Mouse (Mus musculus): ENCODE data around the gene Snx5. TPM values are rescaled to one million over a fixed set of nuclear protein-coding genes. Genes with fewer than 3 reads are reported as not detected.

Snx5 gene
- total and polyA plus RNA-seq, 3 experiments: 136 to 835 (median 213) TPM

- no peak overlapping the region for H3K4me3 ChIP-seq (ENCODE audit: control insufficient read depth in 1 of 2, insufficient read depth in 1 of 2, low read depth in 2 of 2, low read length in 2 of 2)
- peaks cover 0 to 12% of the 10 kb centered on the region in 2 experiments; a peak in 2 of 4 replicates for H3K36me3 ChIP-seq (ENCODE audit: control insufficient read depth in 1 of 2, insufficient read depth in 2 of 2, low read length in 2 of 2)
- H3K4me1 ChIP-seq (ENCODE audit: control insufficient read depth in 1 of 2, insufficient read depth in 2 of 2, low read length in 2 of 2): peaks cover 5 to 13% of the 10 kb centered on the region in 2 experiments
- no peaks in the 10 kb centered on the region for H3K9me3 ChIP-seq (replicated peaks; ENCODE audit: insufficient read depth, low read length)
- TF ChIP-seq ZNF384 (IDR thresholded peaks at IDR 0.05; ENCODE audit: low read depth, low read length) (no peak), RAD21 (IDR thresholded peaks at IDR 0.05; ENCODE audit: low read depth, low read length) (no peak), TAL1 (IDR thresholded peaks at IDR 0.05; ENCODE audit: low read length) (no peak), ZKSCAN1 (IDR thresholded peaks at IDR 0.05; ENCODE audit: low read depth, low read length) (no peak), JUND (IDR thresholded peaks at IDR 0.05; ENCODE audit: low read depth, low read length) (no peak), HCFC1 (IDR thresholded peaks at IDR 0.05; ENCODE audit: low read depth, low read length) (no peak), EP300 (IDR thresholded peaks at IDR 0.05; ENCODE audit: low read depth in 1 of 2, low read length in 2 of 2) (peak in 1 of 2 experiments; percentile 40; a peak in 1 of 4 replicates), MAFK (IDR thresholded peaks at IDR 0.05; ENCODE audit: borderline replicate concordance, low read depth, low read length) (peak; percentile 45; the same call in 1 of the 2 replicates), NRF1 (IDR thresholded peaks at IDR 0.05; ENCODE audit: insufficient read depth, low read depth, low read length, poor library complexity, severe bottlenecking) (no peak), MEF2A (IDR thresholded peaks at IDR 0.05; ENCODE audit: extremely low read depth, insufficient replicate concordance, low read depth, low read length, poor library complexity, severe bottlenecking) (peak; percentile 47; the same call in 1 of the 2 replicates), RCOR1 (IDR thresholded peaks at IDR 0.05; ENCODE audit: low read depth, low read length) (peak; percentile 80), ETS1 (IDR thresholded peaks at IDR 0.05; ENCODE audit: low read depth, low read length) (peak; percentile 57), E2F4 (IDR thresholded peaks at IDR 0.05; ENCODE audit: borderline replicate concordance, low read depth, low read length) (no peak), GATA1 (IDR thresholded peaks at IDR 0.05; ENCODE audit: low read depth, low read length) (peak; percentile 94), POLR2A (IDR thresholded peaks at IDR 0.05; ENCODE audit: control insufficient read depth in 1 of 2, insufficient read depth in 1 of 2, low read depth in 1 of 2, low read length in 2 of 2, poor library complexity in 1 of 2) (no peak)
- no peak overlapping the region for H3K27ac ChIP-seq (ENCODE audit: control insufficient read depth, low read depth, low read length)
- H3K79me2 ChIP-seq (ENCODE audit: control insufficient read depth, insufficient read depth, low read length, poor library complexity): no peaks in the 10 kb centered on the region
- peak; percentile 72 for DNase-seq (ENCODE audit: low read depth, low spot score)
- H3K27me3 ChIP-seq (ENCODE audit: control insufficient read depth in 1 of 2, insufficient read depth in 2 of 2, low read length in 2 of 2): no peaks in the 10 kb centered on the region; a peak in 1 of 4 replicates
- no peak overlapping the region for H3K9ac ChIP-seq (ENCODE audit: control insufficient read depth, low read depth, low read length, poor library complexity, severe bottlenecking)
These were observed 29.3 kb upstream of the Snx5 start for GRCm38 (mm10) chr2:144299749-144300669.

DNA sequence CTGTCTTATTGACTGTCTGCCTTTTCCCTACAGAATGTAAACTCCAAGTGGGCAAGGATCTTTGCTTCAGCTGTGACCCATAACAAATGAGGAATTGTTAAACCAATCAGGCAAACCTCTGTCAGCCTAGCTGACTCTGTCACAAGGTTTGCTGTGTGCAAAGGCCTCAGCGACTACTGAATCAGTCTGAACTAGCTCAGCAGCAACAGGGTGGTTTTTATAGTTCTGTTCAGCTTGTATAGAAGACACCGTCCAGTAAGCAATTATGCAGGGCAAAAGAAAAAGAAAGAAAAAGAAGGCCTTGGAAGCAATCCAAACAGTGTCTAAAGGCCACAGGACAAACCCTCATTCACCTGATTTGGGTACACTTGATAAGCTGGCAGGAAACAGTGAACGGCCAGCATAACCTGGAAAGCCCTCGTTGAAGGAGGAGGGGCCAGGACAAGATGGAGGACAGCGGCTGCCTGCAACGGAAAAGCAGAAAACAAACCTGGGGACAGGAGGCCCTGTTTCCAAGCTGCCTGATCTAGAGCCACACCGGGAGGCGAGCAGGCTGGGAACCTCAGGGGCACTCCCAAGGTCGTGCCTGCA is 24.5 kb upstream of the Snx5 start:
- TF ChIP-seq MAZ (IDR thresholded peaks at IDR 0.05; ENCODE audit: low read depth, low read length) (no peak), ZKSCAN1 (IDR thresholded peaks at IDR 0.05; ENCODE audit: low read depth, low read length) (no peak), RAD21 (IDR thresholded peaks at IDR 0.05; ENCODE audit: low read depth, low read length) (no peak), USF2 (IDR thresholded peaks at IDR 0.05; ENCODE audit: borderline replicate concordance in 1 of 2, insufficient read depth in 1 of 2, low read depth in 1 of 2, low read length in 2 of 2) (no peak), CTCF (IDR thresholded peaks at IDR 0.05 in 2 of 3, conservative IDR thresholded peaks at IDR 0.05 in 1 of 3; ENCODE audit: control insufficient read depth in 1 of 3, insufficient read depth in 1 of 3, low read depth in 2 of 3, low read length in 3 of 3, poor library complexity in 1 of 3, severe bottlenecking in 1 of 3) (peak in 2 of 3 experiments; percentile 8 to 10; a peak in 1 of 6 replicates)
- H3K79me2 ChIP-seq (ENCODE audit: control insufficient read depth, insufficient read depth, low read length, poor library complexity): no peaks in the 10 kb centered on the region
- H3K9ac ChIP-seq (ENCODE audit: control insufficient read depth, low read depth, low read length, poor library complexity, severe bottlenecking): no peak overlapping the region
- no peaks in the 10 kb centered on the region; a peak in 1 of 4 replicates for H3K27me3 ChIP-seq (ENCODE audit: control insufficient read depth in 1 of 2, insufficient read depth in 2 of 2, low read length in 2 of 2)
- H3K36me3 ChIP-seq (ENCODE audit: control insufficient read depth in 1 of 2, insufficient read depth in 2 of 2, low read length in 2 of 2): peaks cover 0 to 11% of the 10 kb centered on the region in 2 experiments; a peak in 2 of 4 replicates
- H3K4me3 ChIP-seq (ENCODE audit: control insufficient read depth in 1 of 2, insufficient read depth in 1 of 2, low read depth in 2 of 2, low read length in 2 of 2): no peak overlapping the region
- no peaks in the 10 kb centered on the region for H3K9me3 ChIP-seq (replicated peaks; ENCODE audit: insufficient read depth, low read length)
- DNase-seq (ENCODE audit: low read depth, low spot score): no peak
- no peak overlapping the region for H3K27ac ChIP-seq (ENCODE audit: control insufficient read depth, low read depth, low read length)
- peaks cover 5 to 10% of the 10 kb centered on the region in 2 experiments for H3K4me1 ChIP-seq (ENCODE audit: control insufficient read depth in 1 of 2, insufficient read depth in 2 of 2, low read length in 2 of 2)
